Mouse (Mus musculus) liver, adult 2 months (tissue): ENCODE measurements at regions not wholly inside any gene's neighbourhood (a gene's known extent, or its start where the extent isn't known, plus 50 kb on each side); places are given as distances from the start of the nearest gene placed in this dataset.

ENCODE experiments used
- CTCF ChIP-seq: fragments of 200-500 bp; IDR thresholded peaks from 2 replicates; pipeline ENCODE4 v1.5.1; 2011; ENCODE audit warnings: low read depth, low read length, control low read depth
- POLR2A ChIP-seq: fragments of 200-500 bp; IDR thresholded peaks from 2 replicates; pipeline ENCODE4 v1.6.1; 2011; ENCODE audit warnings: low read length, control low read depth; ENCODE audit not compliant: insufficient read depth; ENCODE audit errors: extremely low read depth

DNA sequence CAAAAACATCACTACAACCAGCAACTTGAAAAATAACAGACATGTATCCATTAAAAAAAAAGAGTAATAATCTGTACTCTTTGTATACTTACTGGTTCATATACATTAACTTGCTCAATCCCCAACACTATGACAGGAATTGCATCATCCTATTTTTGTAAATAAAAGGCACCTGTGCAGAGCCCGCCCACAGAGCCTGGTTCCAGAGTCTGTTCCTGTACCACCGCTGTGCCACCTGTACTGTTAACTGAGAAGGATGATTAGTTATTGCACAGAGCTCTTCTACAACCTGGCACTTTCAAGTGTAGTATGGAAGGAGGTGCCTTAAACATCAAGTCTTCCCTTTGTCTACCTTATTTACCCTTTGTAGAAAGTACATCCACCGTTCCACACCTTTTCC lies 1843.9 kb upstream of the Lrrc6 start:
- TF ChIP-seq CTCF: no peak
- TF ChIP-seq POLR2A: no peak
